ENCODE assay signal across 34 mouse cellular contexts in the genomic region with DNA sequence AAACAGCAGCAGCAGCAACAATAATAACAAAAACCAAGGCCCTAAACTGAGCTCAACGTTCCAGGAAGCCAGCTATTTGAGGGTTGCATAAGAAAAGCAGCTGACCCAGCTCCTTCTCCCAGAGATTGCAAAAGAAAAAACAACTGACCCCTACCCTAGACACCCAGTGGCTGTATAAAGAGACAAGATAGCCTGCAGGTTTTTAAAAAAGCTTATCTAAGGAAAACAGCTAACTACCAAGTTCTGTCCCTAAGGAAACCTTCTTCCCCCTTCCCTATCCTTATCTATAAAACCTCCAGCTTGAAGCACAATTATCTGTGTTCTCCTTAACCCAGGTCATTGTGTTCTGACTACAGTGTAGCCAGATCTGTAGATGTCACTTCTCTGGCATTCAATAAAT. TPM values are rescaled to one million over a fixed set of nuclear protein-coding genes. Genes with fewer than 3 reads are reported as not detected.
DNase-seq lines count a peak whose midpoint lies in the region; ATAC-seq and TF ChIP-seq lines count a peak whose summit lies in the region.
"Had no signal": no experiment of that assay in that cellular context is flagged by ENCODE, and none has a peak within 500 bp of the region (broad histone marks: within the 10 kb centered on the region; RNA-seq: fewer than 3 reads in every experiment).

No protein-coding gene starts in this region.

- H3K9me3 ChIP-seq in G1E (replicated peaks), result no peaks in the 10 kb centered on the region
- H3K9me3 ChIP-seq in liver, embryonic 13.5 days (replicated peaks), result no peaks in the 10 kb centered on the region
- no peaks in the 10 kb centered on the region for H3K9me3 ChIP-seq in midbrain, embryonic 11.5 days (ENCODE audit: control insufficient read depth, low read length)
- H3K9me3 ChIP-seq: embryonic facial prominence, embryonic 10.5 days; embryonic facial prominence, embryonic 15.5 days; forebrain, embryonic 13.5 days; hindbrain, embryonic 10.5 days; kidney, embryonic 15.5 days; lung, embryonic 15.5 days; midbrain, embryonic 12.5 days; neural tube, embryonic 13.5 days; stomach, embryonic 15.5 days had no signal

- peak; percentile 81 for ATAC-seq in G1E (ENCODE audit: extremely low read depth, insufficient number of reproducible peaks, low FRiP score, poor library complexity, severe bottlenecking)
- ATAC-seq in liver, embryonic 13.5 days (ENCODE audit: low read depth), result peak; percentile 62
- peak; percentile 75 for ATAC-seq in megakaryocyte progenitor cell, adult 5-6 weeks (replicated peaks; ENCODE audit: poor library complexity)
- no peak for ATAC-seq in midbrain, embryonic 11.5 days (ENCODE audit: low FRiP score)
- ATAC-seq in erythroblast, adult 5-6 weeks (replicated peaks; ENCODE audit: low FRiP score, poor library complexity, severe bottlenecking), result no peak
- ATAC-seq: CD4-positive, CD25-positive, alpha-beta regulatory T cell, adult 4 months; forebrain, embryonic 13.5 days; hindbrain, embryonic 16.5 days had no signal

- H3K27me3 ChIP-seq in G1E (ENCODE audit: insufficient read depth, low read length), result no peaks in the 10 kb centered on the region
- H3K27me3 ChIP-seq in liver, embryonic 13.5 days, result no peaks in the 10 kb centered on the region
- no peaks in the 10 kb centered on the region for H3K27me3 ChIP-seq in midbrain, embryonic 11.5 days (ENCODE audit: control insufficient read depth, insufficient read depth, low read length)
- H3K27me3 ChIP-seq: embryonic facial prominence, embryonic 15.5 days; forebrain, embryonic 13.5 days; kidney, embryonic 15.5 days; lung, embryonic 15.5 days; midbrain, embryonic 12.5 days; neural tube, embryonic 13.5 days; stomach, embryonic 15.5 days had no signal

- H3K27ac ChIP-seq in liver, embryonic 13.5 days, result no peak overlapping the region
- H3K27ac ChIP-seq in midbrain, embryonic 11.5 days (ENCODE audit: low read depth, low read length), result no peak overlapping the region
- H3K27ac ChIP-seq: embryonic facial prominence, embryonic 10.5 days; embryonic facial prominence, embryonic 15.5 days; forebrain, embryonic 13.5 days; hindbrain, embryonic 10.5 days; kidney, embryonic 15.5 days; lung, embryonic 15.5 days; midbrain, embryonic 12.5 days; neural tube, embryonic 13.5 days; stomach, embryonic 15.5 days had no signal

- H3K9ac ChIP-seq in liver, embryonic 13.5 days, result no peak overlapping the region
- no peak overlapping the region for H3K9ac ChIP-seq in midbrain, embryonic 11.5 days (ENCODE audit: low read length)
- H3K9ac ChIP-seq: embryonic facial prominence, embryonic 15.5 days; forebrain, embryonic 13.5 days; kidney, embryonic 15.5 days; lung, embryonic 15.5 days; midbrain, embryonic 12.5 days; neural tube, embryonic 13.5 days; stomach, embryonic 15.5 days had no signal

- no peaks in the 10 kb centered on the region for H3K36me3 ChIP-seq in G1E (replicated peaks)
- no peaks in the 10 kb centered on the region for H3K36me3 ChIP-seq in liver, embryonic 13.5 days
- H3K36me3 ChIP-seq in midbrain, embryonic 11.5 days (ENCODE audit: control insufficient read depth, insufficient read depth, low read length), result no peaks in the 10 kb centered on the region
- H3K36me3 ChIP-seq: embryonic facial prominence, embryonic 10.5 days; embryonic facial prominence, embryonic 15.5 days; hindbrain, embryonic 10.5 days; kidney, embryonic 15.5 days; lung, embryonic 15.5 days; midbrain, embryonic 12.5 days; neural tube, embryonic 13.5 days; stomach, embryonic 15.5 days had no signal

- DNase-seq in G1E (ENCODE audit: low spot score) (no peak), MEL-GATA-1-ER (ENCODE audit: extremely low read depth, low read depth) (peak; percentile 73)
- DNase-seq in liver, embryonic 13.5 days, result no peak
- no peak for DNase-seq in midbrain, embryonic 11.5 days (ENCODE audit: low spot score, missing footprints)
- no peak for DNase-seq in layer of hippocampus, adult 9-11 months
- DNase-seq: adrenal gland, postnatal 14 days; cerebellum, adult 11-12 months; cerebellum, postnatal 10 days; gastrocnemius, postnatal 14 days; heart, postnatal 14 days; kidney, adult 18-20 months; kidney, postnatal 25 days; left cerebral cortex, postnatal 4 days; lung, postnatal 4 days; retina, postnatal 1 day; right cerebral cortex, postnatal 14 days had no signal

- 17% methylated on average over 1 of the region's 1 CpGs for WGBS in liver, embryonic 13.5 days (ENCODE audit: insufficient replicate concordance)
- 36% methylated on average over 1 of the region's 1 CpGs for WGBS in midbrain, embryonic 11.5 days

- no peak overlapping the region for H3K4me3 ChIP-seq in G1E (ENCODE audit: low read depth, low read length)
- H3K4me3 ChIP-seq in liver, embryonic 13.5 days (replicated peaks), result no peak overlapping the region
- no peak overlapping the region for H3K4me3 ChIP-seq in midbrain, embryonic 11.5 days (ENCODE audit: low read depth, low read length)
- H3K4me3 ChIP-seq: embryonic facial prominence, embryonic 10.5 days; embryonic facial prominence, embryonic 15.5 days; forebrain, embryonic 13.5 days; hindbrain, embryonic 10.5 days; kidney, embryonic 15.5 days; lung, embryonic 15.5 days; midbrain, embryonic 12.5 days; myocyte; neural tube, embryonic 13.5 days; stomach, embryonic 15.5 days had no signal

- TF ChIP-seq CTCF in G1E (IDR thresholded peaks at IDR 0.05; ENCODE audit: low read depth, low read length), result no peak

- H3K4me1 ChIP-seq in G1E (ENCODE audit: insufficient read depth, low read depth, low read length), result peaks cover 3% of the 10 kb centered on the region; the same call in 1 of the 2 replicates
- H3K4me1 ChIP-seq in liver, embryonic 13.5 days (replicated peaks), result no peaks in the 10 kb centered on the region
- H3K4me1 ChIP-seq in midbrain, embryonic 11.5 days (ENCODE audit: control insufficient read depth, insufficient read depth, low read length), result no peaks in the 10 kb centered on the region
- H3K4me1 ChIP-seq: embryonic facial prominence, embryonic 10.5 days; embryonic facial prominence, embryonic 15.5 days; forebrain, embryonic 13.5 days; hindbrain, embryonic 10.5 days; kidney, embryonic 15.5 days; lung, embryonic 15.5 days; midbrain, embryonic 12.5 days; neural tube, embryonic 13.5 days; stomach, embryonic 15.5 days had no signal

- no peak overlapping the region for H3K4me2 ChIP-seq in liver, embryonic 13.5 days
- H3K4me2 ChIP-seq in midbrain, embryonic 11.5 days, result no peak overlapping the region
- H3K4me2 ChIP-seq: embryonic facial prominence, embryonic 15.5 days; forebrain, embryonic 13.5 days; kidney, embryonic 15.5 days; lung, embryonic 15.5 days; midbrain, embryonic 12.5 days; neural tube, embryonic 13.5 days; stomach, embryonic 15.5 days had no signal

RNA-seq across cellular contexts. Expression of gene Heph, which starts 37.4 kb away (rescaled TPM):
- total RNA-seq in G1E (2014; fragmentation: Nextera tagmentation), result not detected in 2 replicates
- not detected in 2 replicates for total RNA-seq in G1E (2017)
- not detected in 2 replicates for polyA plus RNA-seq in G1E (2012)
- 1.1 TPM in 2 replicates for polyA plus RNA-seq in liver, embryonic 13.5 days (2015; fragmentation: Nextera tagmentation; extraction: Ambion mirVana)
- total RNA-seq in megakaryocyte progenitor cell, adult 5-6 weeks (2015), result 0.35 TPM in 1 of 2 replicates, not detected in the other
- 0.12 TPM in 1 of 2 replicates, not detected in the other for total RNA-seq in megakaryocyte progenitor cell, adult 5-6 weeks (2017)
- 16.4 and 16.8 TPM in 2 replicates for polyA plus RNA-seq in midbrain, embryonic 11.5 days (2014; fragmentation: Nextera tagmentation; extraction: Ambion mirVana)
- 0.77 TPM in 1 of 2 replicates, not detected in the other for total RNA-seq in erythroblast, adult 5-6 weeks (2015; ENCODE audit: low replicate concordance)
- not detected in 2 replicates for total RNA-seq in erythroblast, adult 5-6 weeks (2017; ENCODE audit: low replicate concordance)
- polyA plus RNA-seq: CD4-positive, CD25-positive, alpha-beta regulatory T cell, adult 4 months; myocyte had no signal

RNA-seq across cellular contexts. Expression of gene Hsf3, which starts 38.4 kb away (rescaled TPM):
- total RNA-seq in G1E (2014; fragmentation: Nextera tagmentation) (not detected in 2 replicates), G1E (2017) (0.11 and 0.12 TPM in 2 replicates)
- not detected in 2 replicates for polyA plus RNA-seq in G1E (2012)
- polyA plus RNA-seq in liver, embryonic 13.5 days (2015; fragmentation: Nextera tagmentation; extraction: Ambion mirVana), result not detected in 2 replicates
- not detected in 2 replicates for total RNA-seq in megakaryocyte progenitor cell, adult 5-6 weeks (2015)
- total RNA-seq in megakaryocyte progenitor cell, adult 5-6 weeks (2017), result not detected in 2 replicates
- 0.23 and 0.26 TPM in 2 replicates for polyA plus RNA-seq in midbrain, embryonic 11.5 days (2014; fragmentation: Nextera tagmentation; extraction: Ambion mirVana)
- total RNA-seq in erythroblast, adult 5-6 weeks (2015; ENCODE audit: low replicate concordance), result not detected in 2 replicates
- 0.68 TPM in 1 of 2 replicates, not detected in the other for total RNA-seq in erythroblast, adult 5-6 weeks (2017; ENCODE audit: low replicate concordance)
- total RNA-seq: gastrocnemius, postnatal 14 days; granulocyte monocyte progenitor cell, adult 5-6 weeks; heart, postnatal 14 days; layer of hippocampus, postnatal 14 days; left cerebral cortex, postnatal 4 days; midbrain, postnatal 0 days had no signal
- polyA plus RNA-seq: CD4-positive, CD25-positive, alpha-beta regulatory T cell, adult 4 months; forebrain, embryonic 13.5 days; heart, embryonic 14.5 days; midbrain, embryonic 12.5 days; midbrain, postnatal 0 days; myocyte; neural tube, embryonic 13.5 days had no signal

Comparison
In these comparisons a context has a peak if more than half of its experiments do, and no peak if none do; other contexts are left out.
1. ATAC-seq: peak in G1E (single experiment), liver, embryonic 13.5 days (single experiment) and megakaryocyte progenitor cell, adult 5-6 weeks (single experiment); none in midbrain, embryonic 11.5 days (single experiment) and erythroblast, adult 5-6 weeks (single experiment).